Mouse (Mus musculus): ENCODE measurements around the gene Thumpd1. TPM values are rescaled to one million over a fixed set of nuclear protein-coding genes. Genes with fewer than 3 reads are reported as not detected.

Thumpd1 gene
- polyA plus RNA-seq (2015; fragmentation: Nextera tagmentation; extraction: Ambion mirVana): 28.5 and 30.4 TPM in 2 replicates

DNA sequence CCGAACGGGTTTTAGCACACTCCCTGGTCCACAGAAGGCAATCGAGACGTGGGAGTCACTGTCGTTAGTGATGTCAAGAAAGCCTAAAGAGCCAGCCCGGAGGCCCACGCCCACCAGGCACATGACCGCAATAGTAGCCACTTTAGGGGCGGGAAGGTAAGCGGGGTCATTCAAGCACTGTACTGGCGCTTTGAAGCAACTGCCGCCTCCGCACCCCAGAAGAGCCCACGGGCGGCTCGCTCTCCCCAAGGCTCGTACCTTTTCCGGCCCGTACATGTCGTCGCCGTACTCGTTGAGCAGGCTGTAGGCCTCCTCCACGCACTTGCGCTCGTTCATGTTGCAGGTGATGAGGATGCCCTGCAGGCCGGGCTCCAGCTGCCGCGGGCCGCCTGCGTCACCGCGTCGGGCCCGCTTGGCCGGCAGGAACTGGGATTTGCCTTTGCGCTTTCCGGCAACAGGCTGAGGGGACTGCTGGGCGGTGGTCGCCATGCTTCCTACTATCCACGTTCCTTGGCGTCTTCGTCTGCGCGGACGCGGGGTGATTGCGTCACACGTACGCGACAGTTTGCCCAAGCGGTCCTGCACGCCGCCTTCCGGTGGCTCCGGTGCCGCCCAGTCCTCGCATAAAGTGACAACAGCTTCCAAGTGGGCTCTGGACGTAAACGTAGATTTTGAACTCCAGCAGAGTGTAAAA, at the start of gene Thumpd1:
Gene Thumpd1 (minus strand): TSS at position 546 of the 694 bp plus-strand sequence.
- TF ChIP-seq CTCF (IDR thresholded peaks at IDR 0.05) (peak; percentile 84), EP300 (IDR thresholded peaks at IDR 0.05) (no peak)
- peak; percentile 98 for ATAC-seq
- Histone ChIP-seq H3K36me3 (ENCODE audit: insufficient read depth, low read length) (peaks cover 18% of the 10 kb centered on the region; the same call in 1 of the 2 replicates), H3K9me3 (ENCODE audit: low read length) (no peaks in the 10 kb centered on the region), H3K4me2 (replicated peaks; ENCODE audit: low read depth, low read length) (peak within 1 kb of the TSS; percentile 86), H3K4me1 (ENCODE audit: insufficient read depth, low read depth, low read length) (peaks cover 5% of the 10 kb centered on the region; the same call in 1 of the 2 replicates), H3K27me3 (replicated peaks; ENCODE audit: insufficient read depth, low read length) (no peaks in the 10 kb centered on the region), H3K9ac (replicated peaks; ENCODE audit: low read depth) (peak within 1 kb of the TSS; percentile 86), H3K4me3 (ENCODE audit: low read depth, low read length) (peak within 1 kb of the TSS; percentile 87), H3K27ac (ENCODE audit: low read length) (peak within 1 kb of the TSS; percentile 69; the same call in 1 of the 2 replicates)
- peak; percentile 94 for DNase-seq (ENCODE audit: low spot score)
- 2% methylated on average over 59 of the region's 60 CpGs for WGBS

DNA sequence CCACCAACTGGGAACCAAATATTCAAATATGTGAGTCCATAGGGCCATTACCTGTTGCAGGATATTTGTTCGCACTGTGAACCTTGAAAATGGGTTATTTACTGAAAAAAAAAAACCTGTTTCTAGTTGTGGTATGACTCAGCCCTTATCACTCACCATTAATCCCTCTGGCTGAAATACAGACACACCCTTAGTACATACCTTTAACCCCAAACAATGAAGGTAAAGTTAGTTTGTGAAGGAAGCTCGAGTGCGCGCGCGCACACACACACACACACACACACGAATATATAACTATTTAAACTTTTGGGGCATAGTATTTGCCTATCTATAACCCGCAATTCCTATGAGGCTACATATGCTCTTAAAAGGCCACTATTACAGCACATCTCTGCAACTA, 49.3 kb upstream of the Thumpd1 start:
- ATAC-seq (no peak), DNase-seq (ENCODE audit: low spot score) (no peak)
- Histone ChIP-seq H3K27ac (ENCODE audit: low read length) (no peak overlapping the region), H3K4me1 (ENCODE audit: insufficient read depth, low read depth, low read length) (no peaks in the 10 kb centered on the region), H3K36me3 (ENCODE audit: insufficient read depth, low read length) (no peaks in the 10 kb centered on the region), H3K4me3 (ENCODE audit: low read depth, low read length) (no peak overlapping the region), H3K9ac (replicated peaks; ENCODE audit: low read depth) (no peak overlapping the region), H3K27me3 (replicated peaks; ENCODE audit: insufficient read depth, low read length) (no peaks in the 10 kb centered on the region), H3K4me2 (replicated peaks; ENCODE audit: low read depth, low read length) (no peak overlapping the region), H3K9me3 (ENCODE audit: low read length) (no peaks in the 10 kb centered on the region)
- TF ChIP-seq CTCF (IDR thresholded peaks at IDR 0.05): no peak
- TF ChIP-seq EP300 (IDR thresholded peaks at IDR 0.05): no peak
- WGBS: 90% methylated on average over 8 of the region's 8 CpGs

DNA sequence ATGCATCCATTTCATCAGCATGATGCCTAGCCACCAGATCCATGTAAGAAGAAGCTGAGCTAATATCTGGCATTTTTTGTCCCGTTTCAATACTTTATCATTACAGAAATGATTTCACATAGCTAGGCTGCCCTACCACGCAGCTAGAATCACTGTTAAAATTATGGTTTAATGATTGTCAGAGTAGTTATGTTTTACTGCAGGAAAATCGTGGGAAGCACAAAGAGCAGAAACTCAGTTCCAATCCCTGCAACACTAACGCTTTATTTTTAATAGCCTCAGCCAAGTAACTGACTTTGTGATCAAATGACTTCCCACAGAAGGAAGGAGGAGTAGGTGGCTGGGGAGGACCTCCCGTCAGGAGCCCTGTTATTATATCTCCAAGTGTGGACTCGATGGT, 46.4 kb upstream of the Thumpd1 start:
- Histone ChIP-seq H3K4me3 (ENCODE audit: low read depth, low read length) (no peak overlapping the region), H3K4me1 (ENCODE audit: insufficient read depth, low read depth, low read length) (no peaks in the 10 kb centered on the region), H3K9ac (replicated peaks; ENCODE audit: low read depth) (no peak overlapping the region), H3K36me3 (ENCODE audit: insufficient read depth, low read length) (no peaks in the 10 kb centered on the region), H3K27ac (ENCODE audit: low read length) (no peak overlapping the region), H3K4me2 (replicated peaks; ENCODE audit: low read depth, low read length) (no peak overlapping the region), H3K9me3 (ENCODE audit: low read length) (no peaks in the 10 kb centered on the region), H3K27me3 (replicated peaks; ENCODE audit: insufficient read depth, low read length) (no peaks in the 10 kb centered on the region)
- ATAC-seq (no peak), DNase-seq (ENCODE audit: low spot score) (no peak)
- 77% methylated on average over 6 of the region's 6 CpGs for WGBS
- TF ChIP-seq EP300 (IDR thresholded peaks at IDR 0.05) (no peak), CTCF (IDR thresholded peaks at IDR 0.05) (no peak)

DNA sequence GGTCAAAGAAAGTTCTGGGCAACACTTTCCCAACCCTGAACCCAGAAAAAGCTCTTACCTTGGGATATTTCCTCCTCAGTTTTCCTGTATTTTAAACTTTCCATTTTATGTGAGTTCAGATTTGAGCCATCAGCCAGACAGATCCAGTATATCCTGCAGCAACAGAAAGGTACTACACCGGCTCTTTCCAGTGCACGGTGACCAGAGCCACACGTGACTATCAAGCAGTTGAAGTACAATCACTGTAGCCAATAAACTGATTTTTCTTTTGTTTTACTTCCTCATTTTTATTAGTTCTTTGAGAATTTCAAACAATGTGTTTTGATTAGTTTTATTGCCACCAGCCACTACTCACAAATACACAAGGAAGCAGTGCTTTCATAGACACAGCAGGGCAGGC, 43.8 kb upstream of the Thumpd1 start:
- DNase-seq (ENCODE audit: low spot score): no peak
- no peaks in the 10 kb centered on the region for H3K36me3 ChIP-seq (ENCODE audit: insufficient read depth, low read length)
- no peaks in the 10 kb centered on the region for H3K9me3 ChIP-seq (ENCODE audit: low read length)
- ATAC-seq: no peak
- H3K4me1 ChIP-seq (ENCODE audit: insufficient read depth, low read depth, low read length): no peaks in the 10 kb centered on the region
- TF ChIP-seq CTCF (IDR thresholded peaks at IDR 0.05) (no peak), EP300 (IDR thresholded peaks at IDR 0.05) (no peak)
- H3K4me3 ChIP-seq (ENCODE audit: low read depth, low read length): no peak overlapping the region
- no peak overlapping the region for H3K27ac ChIP-seq (ENCODE audit: low read length)
- H3K9ac ChIP-seq (replicated peaks; ENCODE audit: low read depth): no peak overlapping the region
- no peaks in the 10 kb centered on the region for H3K27me3 ChIP-seq (replicated peaks; ENCODE audit: insufficient read depth, low read length)
- 91% methylated on average over 3 of the region's 3 CpGs for WGBS
- no peak overlapping the region for H3K4me2 ChIP-seq (replicated peaks; ENCODE audit: low read depth, low read length)

DNA sequence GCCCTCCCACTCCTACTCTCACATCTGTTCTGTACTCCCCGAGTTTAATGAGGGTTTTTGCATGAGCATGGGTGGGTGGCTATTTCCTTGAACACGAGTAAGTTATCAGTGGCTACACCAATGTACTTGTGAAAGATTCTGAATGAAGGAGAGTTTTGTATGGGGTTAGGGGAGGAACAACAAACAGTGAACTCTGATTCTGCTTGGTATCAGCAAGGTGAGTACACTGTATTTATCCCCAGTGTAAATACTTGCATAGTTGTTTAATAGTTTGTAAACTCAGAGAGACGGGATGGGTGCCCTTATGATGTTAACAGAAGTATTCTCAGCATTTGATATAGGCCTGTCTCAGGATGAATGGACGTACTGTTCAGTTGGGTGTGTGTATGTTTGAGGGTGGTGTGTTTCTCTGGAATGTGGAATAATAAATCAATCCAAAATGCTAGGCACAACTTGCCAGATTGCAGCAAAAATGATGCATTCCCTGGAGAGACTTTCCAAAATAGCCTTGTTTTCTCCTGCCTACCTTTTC, 41.6 kb upstream of the Thumpd1 start:
- WGBS: 29% methylated on average over 4 of the region's 4 CpGs
- no peaks in the 10 kb centered on the region for H3K27me3 ChIP-seq (replicated peaks; ENCODE audit: insufficient read depth, low read length)
- no peak for DNase-seq (ENCODE audit: low spot score)
- no peak overlapping the region for H3K4me3 ChIP-seq (ENCODE audit: low read depth, low read length)
- no peak overlapping the region for H3K9ac ChIP-seq (replicated peaks; ENCODE audit: low read depth)
- no peaks in the 10 kb centered on the region for H3K4me1 ChIP-seq (ENCODE audit: insufficient read depth, low read depth, low read length)
- ATAC-seq: no peak
- no peaks in the 10 kb centered on the region for H3K36me3 ChIP-seq (ENCODE audit: insufficient read depth, low read length)
- no peaks in the 10 kb centered on the region for H3K9me3 ChIP-seq (ENCODE audit: low read length)
- TF ChIP-seq CTCF (IDR thresholded peaks at IDR 0.05) (no peak), EP300 (IDR thresholded peaks at IDR 0.05) (no peak)
- H3K4me2 ChIP-seq (replicated peaks; ENCODE audit: low read depth, low read length): no peak overlapping the region
- H3K27ac ChIP-seq (ENCODE audit: low read length): no peak overlapping the region

DNA sequence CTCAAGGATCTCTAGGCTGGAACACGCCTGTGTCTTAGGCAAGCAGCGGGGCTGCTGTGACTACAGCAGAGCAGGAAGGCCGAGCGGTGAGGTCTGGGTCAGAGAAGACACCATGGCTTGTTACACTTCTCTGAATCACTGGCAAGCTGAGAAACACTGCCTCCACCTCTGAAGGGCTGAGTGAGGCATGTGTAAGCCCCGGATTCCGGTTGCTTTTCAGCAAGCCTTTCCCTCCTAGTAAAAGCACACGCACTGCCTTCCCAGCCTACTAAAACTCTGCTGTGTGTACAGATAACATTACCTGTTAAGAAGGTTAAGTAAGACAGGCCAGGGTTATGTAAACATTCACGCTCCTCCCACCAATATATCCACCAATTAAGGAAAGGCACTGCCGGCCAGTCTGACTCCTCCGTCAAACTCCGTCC, 39.9 kb upstream of the Thumpd1 start, which contains the start of gene Acsm3:
Gene Acsm3 (plus strand): TSS at position 397 of the 425 bp plus-strand sequence.
- 30% methylated on average over 11 of the region's 11 CpGs for WGBS
- Histone ChIP-seq H3K9me3 (ENCODE audit: low read length) (no peaks in the 10 kb centered on the region), H3K36me3 (ENCODE audit: insufficient read depth, low read length) (no peaks in the 10 kb centered on the region), H3K4me1 (ENCODE audit: insufficient read depth, low read depth, low read length) (no peaks in the 10 kb centered on the region), H3K4me2 (replicated peaks; ENCODE audit: low read depth, low read length) (no peak within 1 kb of the TSS), H3K9ac (replicated peaks; ENCODE audit: low read depth) (no peak within 1 kb of the TSS), H3K27me3 (replicated peaks; ENCODE audit: insufficient read depth, low read length) (no peaks in the 10 kb centered on the region), H3K4me3 (ENCODE audit: low read depth, low read length) (no peak within 1 kb of the TSS), H3K27ac (ENCODE audit: low read length) (no peak within 1 kb of the TSS)
- TF ChIP-seq EP300 (IDR thresholded peaks at IDR 0.05) (no peak), CTCF (IDR thresholded peaks at IDR 0.05) (no peak)
- ATAC-seq (no peak), DNase-seq (ENCODE audit: low spot score) (no peak)
